Mouse (Mus musculus) midbrain, embryonic 16.5 days (tissue): ENCODE results near the gene Mical2. TPM values are rescaled to one million over a fixed set of nuclear protein-coding genes. Genes with fewer than 3 reads are reported as not detected.

Experiments
- ATAC-seq: fragments of 200-750 bp; cut with Nextera tagmentation; 2 replicates; pipeline ENCODE4 v1.8.0; 2017; ENCODE audit warnings: moderate TSS enrichment
- H3K27ac ChIP-seq: fragments of 300-500 bp; sonication (generic); 2 replicates; pipeline ENCODE4 v1.5.1; 2014; ENCODE audit warnings: mild to moderate bottlenecking, low read length, mixed read lengths
- H3K27me3 ChIP-seq: fragments of 300-500 bp; sonication (generic); 2 replicates; pipeline ENCODE4 v1.6.1; 2014; ENCODE audit warnings: low read depth, low read length, mixed read lengths; ENCODE audit not compliant: control insufficient read depth, insufficient read depth
- H3K36me3 ChIP-seq: fragments of 300-500 bp; sonication (generic); 2 replicates; pipeline ENCODE4 v1.6.1; 2014; ENCODE audit warnings: mild to moderate bottlenecking, low read length, moderate library complexity, mixed read lengths; ENCODE audit not compliant: control insufficient read depth, insufficient read depth
- H3K4me1 ChIP-seq: fragments of 300-500 bp; sonication (generic); 2 replicates; pipeline ENCODE4 v1.6.1; 2014; ENCODE audit warnings: mild to moderate bottlenecking, low read length, mixed read lengths; ENCODE audit not compliant: control insufficient read depth, insufficient read depth
- H3K4me2 ChIP-seq: fragments of 300-500 bp; sonication (generic); 2 replicates; pipeline ENCODE4 v1.6.1; 2014; ENCODE audit warnings: mild to moderate bottlenecking, low read length, mixed read lengths
- H3K4me3 ChIP-seq: fragments of 300-500 bp; sonication (generic); 2 replicates; pipeline ENCODE4 v1.5.1; 2014; ENCODE audit warnings: low read depth, mild to moderate bottlenecking, low read length, moderate library complexity, mixed read lengths
- H3K9ac ChIP-seq: fragments of 300-500 bp; sonication (generic); 2 replicates; pipeline ENCODE4 v1.6.1; 2014; ENCODE audit warnings: low read depth, low read length, mixed read lengths
- H3K9me3 ChIP-seq: fragments of 300-500 bp; sonication (generic); replicated peaks from 2 replicates; pipeline ENCODE4 v1.6.1; 2014; ENCODE audit warnings: mild to moderate bottlenecking, low read length, mixed read lengths; ENCODE audit not compliant: control insufficient read depth, poor library complexity, severe bottlenecking
- WGBS: fragments of 180-500 bp; shearing (Covaris S2); extraction: QIAGEN DNeasy Blood & Tissue Kit; methylation state at CpG from one replicate; pipeline ENCODE4 v1.1.7; 2014; 5-methylcytosine and 5-hydroxymethylcytosine counted together
- polyA plus RNA-seq: library from polyadenylated mRNA; unstranded; fragments of >200 nt; fragmentation: Nextera tagmentation; extraction: Ambion mirVana; gene quantifications from 2 replicates; pipeline ENCODE4 v1.2.1, GENCODE M21; 2015

Mical2 gene
- polyA plus RNA-seq, 1 experiment from 2014 or later = 5.1 TPM

DNA sequence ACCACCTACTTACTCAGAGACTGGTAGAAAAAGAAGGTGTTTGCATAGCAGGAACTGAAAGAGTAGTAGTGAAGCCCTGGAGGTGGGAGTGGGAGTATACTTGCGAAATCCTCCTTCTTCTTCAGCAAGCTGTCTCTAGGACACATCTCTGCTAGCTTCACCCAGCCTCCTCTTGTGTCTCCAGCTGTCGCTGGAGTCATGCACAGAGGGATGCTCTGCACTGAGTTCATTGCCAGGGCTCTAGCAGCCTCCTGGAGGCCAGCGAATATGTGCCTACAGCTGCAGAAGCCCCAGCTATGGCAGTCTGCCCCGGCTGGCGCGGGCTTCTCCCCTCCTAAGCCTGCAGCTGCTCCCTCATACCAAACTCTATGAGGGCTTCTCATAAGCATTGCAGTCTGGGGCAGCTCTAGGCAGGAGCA, 110.6 kb downstream of the Mical2 start:
- Histone ChIP-seq H3K4me1 (peaks cover 3% of the 10 kb centered on the region; the same call in 1 of the 2 replicates), H3K9me3 (no peaks in the 10 kb centered on the region), H3K4me2 (no peak overlapping the region), H3K4me3 (no peak overlapping the region), H3K36me3 (no peaks in the 10 kb centered on the region), H3K9ac (no peak overlapping the region), H3K27me3 (no peaks in the 10 kb centered on the region), H3K27ac (no peak overlapping the region)
- ATAC-seq = no peak
- 78% methylated on average over 6 of the region's 6 CpGs for WGBS

DNA sequence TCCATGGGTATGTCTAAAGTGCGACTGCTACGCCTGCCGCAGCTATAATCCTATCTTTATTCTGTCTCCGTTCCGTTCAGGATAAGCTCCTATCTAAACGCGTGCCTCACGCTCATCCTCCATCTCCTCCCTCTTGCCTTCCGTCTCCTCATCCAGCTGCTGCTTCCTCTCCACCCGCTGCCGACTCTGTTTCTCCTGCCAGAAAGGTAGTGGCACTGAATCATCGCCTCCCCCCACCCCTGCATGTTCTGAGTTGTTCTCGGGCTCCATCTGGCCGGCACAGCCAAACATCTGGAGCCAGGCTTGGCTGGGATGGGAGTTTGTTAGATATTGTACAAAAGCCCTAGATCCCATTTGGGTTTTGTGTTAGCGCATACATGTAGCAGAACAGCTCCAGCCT, 111.1 kb downstream of the Mical2 start:
- Histone ChIP-seq H3K4me2 (no peak overlapping the region), H3K9ac (no peak overlapping the region), H3K27me3 (no peaks in the 10 kb centered on the region), H3K9me3 (no peaks in the 10 kb centered on the region), H3K36me3 (no peaks in the 10 kb centered on the region), H3K4me3 (no peak overlapping the region), H3K4me1 (peaks cover 3% of the 10 kb centered on the region; the same call in 1 of the 2 replicates), H3K27ac (no peak overlapping the region)
- ATAC-seq = no peak
- 61% methylated on average over 15 of the region's 15 CpGs for WGBS

DNA sequence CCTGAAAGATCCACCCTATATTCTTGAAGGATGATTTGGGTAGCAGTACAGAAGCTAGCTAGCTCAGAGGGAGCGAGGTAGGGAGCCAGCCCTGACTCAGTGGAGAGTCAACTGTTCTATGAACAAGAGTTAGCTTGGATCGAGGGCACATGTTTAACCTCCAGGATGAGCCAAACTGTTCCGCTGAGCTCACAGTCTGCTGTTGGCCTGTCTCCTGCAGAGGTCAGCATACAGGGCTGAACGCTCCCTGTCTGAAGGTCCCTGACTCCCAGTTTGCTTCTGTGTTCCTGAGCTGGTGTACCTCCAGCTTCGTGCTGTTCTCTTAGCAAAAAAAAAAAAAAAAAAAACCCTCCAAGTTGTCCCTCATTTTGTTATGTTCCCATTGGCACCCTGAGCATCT, 112.1 kb downstream of the Mical2 start:
- no peaks in the 10 kb centered on the region for H3K36me3 ChIP-seq
- no peak overlapping the region for H3K4me2 ChIP-seq
- ATAC-seq = no peak
- H3K4me3 ChIP-seq = no peak overlapping the region
- peaks cover 3% of the 10 kb centered on the region; the same call in 1 of the 2 replicates for H3K4me1 ChIP-seq
- no peaks in the 10 kb centered on the region for H3K9me3 ChIP-seq
- H3K9ac ChIP-seq = no peak overlapping the region
- no peak overlapping the region for H3K27ac ChIP-seq
- 82% methylated on average over 5 of the region's 5 CpGs for WGBS
- no peaks in the 10 kb centered on the region for H3K27me3 ChIP-seq

DNA sequence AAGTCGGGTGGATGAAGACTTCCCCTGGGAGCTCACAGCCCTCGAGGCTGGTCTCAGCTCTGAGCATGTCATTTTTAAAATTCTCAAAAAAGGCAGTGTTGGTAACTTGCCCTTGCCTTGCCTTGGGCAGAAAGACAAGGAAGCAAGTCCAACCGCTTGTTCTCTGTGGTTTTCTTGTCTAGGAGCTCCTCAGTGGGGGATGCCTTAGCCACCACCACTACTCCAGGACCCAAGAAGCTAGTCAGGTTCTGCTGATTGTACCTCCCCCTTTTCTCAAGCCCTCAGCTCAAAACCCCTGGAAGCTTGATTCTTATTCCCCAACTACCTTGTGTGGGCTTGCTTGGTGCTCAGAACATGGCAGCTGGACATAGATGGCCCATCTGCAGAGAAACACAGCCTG, 115.4 kb downstream of the Mical2 start:
- Histone ChIP-seq H3K27me3 (no peaks in the 10 kb centered on the region), H3K9ac (no peak overlapping the region), H3K27ac (no peak overlapping the region), H3K36me3 (no peaks in the 10 kb centered on the region), H3K4me2 (no peak overlapping the region), H3K4me1 (peaks cover 3% of the 10 kb centered on the region; the same call in 1 of the 2 replicates), H3K4me3 (no peak overlapping the region), H3K9me3 (no peaks in the 10 kb centered on the region)
- WGBS = 68% methylated on average over 3 of the region's 3 CpGs
- no peak for ATAC-seq

DNA sequence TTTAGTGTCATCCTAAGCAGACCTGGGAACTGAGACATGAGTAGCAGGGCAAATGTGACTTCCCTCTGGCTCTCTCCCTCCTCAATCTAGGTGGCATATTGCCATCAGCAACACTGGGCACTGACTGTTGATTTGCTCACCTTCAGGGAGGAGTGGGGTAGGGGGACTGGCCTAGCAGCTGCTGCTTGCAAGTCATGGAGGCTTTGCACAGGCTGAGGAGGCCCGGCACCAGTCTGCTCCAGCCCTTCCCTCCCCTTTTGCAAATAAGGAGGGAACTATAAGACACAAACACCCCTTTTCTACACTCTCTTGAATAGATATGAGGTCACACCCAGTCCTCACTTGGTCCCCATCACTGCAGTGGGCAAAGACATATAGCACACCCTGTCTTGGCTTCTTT, 120.0 kb downstream of the Mical2 start:
- Histone ChIP-seq H3K4me3 (no peak overlapping the region), H3K4me1 (no peaks in the 10 kb centered on the region), H3K27ac (no peak overlapping the region), H3K9ac (no peak overlapping the region), H3K27me3 (no peaks in the 10 kb centered on the region), H3K9me3 (no peaks in the 10 kb centered on the region), H3K4me2 (no peak overlapping the region), H3K36me3 (no peaks in the 10 kb centered on the region)
- 79% methylated on average over 1 of the region's 1 CpGs for WGBS
- no peak for ATAC-seq

DNA sequence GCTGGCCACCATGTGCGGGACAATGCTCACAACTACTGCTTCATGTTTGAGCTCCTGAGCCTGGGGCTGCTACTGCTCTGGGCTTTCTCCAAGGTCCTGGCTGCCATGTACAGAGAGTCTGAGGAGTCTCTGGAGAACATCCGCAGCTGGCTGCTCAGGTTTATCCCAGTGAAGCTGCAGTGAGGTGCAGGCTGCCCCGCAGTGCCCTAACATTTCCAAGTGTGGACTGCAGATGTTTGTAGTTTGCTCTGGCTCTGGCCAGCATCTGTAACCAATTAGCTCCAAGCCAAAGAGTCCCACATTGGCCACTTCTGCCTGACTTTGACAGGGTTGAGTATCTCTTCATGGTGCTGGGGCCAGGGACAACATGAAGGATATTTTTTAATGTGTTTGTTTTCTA, 125.9 kb downstream of the Mical2 start:
- no peaks in the 10 kb centered on the region for H3K27me3 ChIP-seq
- H3K36me3 ChIP-seq = no peaks in the 10 kb centered on the region
- no peak overlapping the region for H3K4me3 ChIP-seq
- H3K27ac ChIP-seq = no peak overlapping the region
- no peak for ATAC-seq
- H3K4me1 ChIP-seq = peaks cover 8% of the 10 kb centered on the region
- H3K4me2 ChIP-seq = no peak overlapping the region
- H3K9ac ChIP-seq = no peak overlapping the region
- no peaks in the 10 kb centered on the region for H3K9me3 ChIP-seq
- 88% methylated on average over 3 of the region's 3 CpGs for WGBS

DNA sequence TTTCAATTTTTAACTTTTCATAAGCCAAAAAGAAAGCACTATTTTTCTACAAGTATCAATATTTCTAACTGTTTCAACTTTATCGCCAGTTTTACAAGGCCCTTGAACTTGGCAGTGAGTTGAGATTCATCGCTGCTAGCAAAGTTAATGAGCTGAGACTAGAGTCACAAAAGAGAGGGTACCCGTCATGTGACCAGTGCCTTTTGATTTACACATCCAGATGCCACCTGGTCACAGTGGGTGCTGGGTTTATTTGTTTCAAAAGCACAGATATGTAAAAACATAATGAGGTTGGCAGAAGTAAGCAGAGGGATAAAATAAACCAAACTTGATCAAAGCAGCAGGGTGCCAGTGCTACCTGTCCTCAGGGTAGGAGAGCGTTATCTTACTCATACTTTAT, 126.3 kb downstream of the Mical2 start:
- no peaks in the 10 kb centered on the region for H3K9me3 ChIP-seq
- H3K9ac ChIP-seq = no peak overlapping the region
- H3K36me3 ChIP-seq = no peaks in the 10 kb centered on the region
- 58% methylated on average over 4 of the region's 4 CpGs for WGBS
- no peak overlapping the region for H3K4me2 ChIP-seq
- no peaks in the 10 kb centered on the region for H3K27me3 ChIP-seq
- H3K4me1 ChIP-seq = peaks cover 8% of the 10 kb centered on the region
- H3K4me3 ChIP-seq = no peak overlapping the region
- no peak overlapping the region for H3K27ac ChIP-seq
- no peak for ATAC-seq

DNA sequence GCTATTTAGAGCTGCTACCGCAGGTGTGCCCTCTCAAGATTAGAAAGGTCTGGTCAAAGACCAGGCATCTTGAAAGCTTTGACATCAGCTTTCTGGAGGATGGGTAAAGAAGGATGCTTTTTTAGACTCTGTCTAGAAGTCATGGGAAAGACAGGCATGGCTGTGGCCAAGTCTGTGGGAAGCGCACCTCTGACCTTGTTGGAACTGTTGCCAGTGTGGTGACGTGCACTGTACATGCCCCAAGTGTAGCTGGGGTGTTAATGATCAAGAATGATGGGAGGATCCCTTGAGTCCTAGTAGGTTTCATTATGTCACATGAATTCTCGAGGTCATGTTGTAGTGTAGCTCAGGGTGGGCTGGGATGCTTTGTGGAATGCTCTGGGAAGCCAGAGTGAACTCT, 127.4 kb downstream of the Mical2 start:
- H3K9ac ChIP-seq = no peak overlapping the region
- ATAC-seq = no peak
- no peak overlapping the region for H3K27ac ChIP-seq
- H3K4me2 ChIP-seq = no peak overlapping the region
- 74% methylated on average over 4 of the region's 4 CpGs for WGBS
- no peaks in the 10 kb centered on the region for H3K9me3 ChIP-seq
- H3K36me3 ChIP-seq = no peaks in the 10 kb centered on the region
- no peak overlapping the region for H3K4me3 ChIP-seq
- H3K4me1 ChIP-seq = peaks cover 8% of the 10 kb centered on the region
- H3K27me3 ChIP-seq = no peaks in the 10 kb centered on the region

DNA sequence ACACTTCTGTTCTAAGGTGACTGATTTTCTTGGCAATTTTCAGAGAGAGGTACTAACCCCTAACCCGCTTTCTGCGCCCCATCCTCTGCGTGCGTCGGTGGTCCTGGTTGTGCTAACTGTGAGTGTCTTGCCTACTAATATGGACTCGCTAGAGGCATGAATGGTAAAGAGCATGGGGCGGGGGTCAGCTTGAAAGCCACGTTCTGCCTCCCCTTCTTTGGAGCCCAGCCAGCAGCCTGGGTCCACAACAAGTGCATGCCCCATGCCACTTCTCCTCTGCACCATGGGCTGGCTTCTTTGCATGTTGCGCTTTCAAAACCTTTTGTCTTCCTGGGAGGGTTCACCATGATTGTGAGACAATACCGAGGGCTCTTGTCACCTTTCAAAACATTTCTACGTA, 128.3 kb downstream of the Mical2 start:
- no peaks in the 10 kb centered on the region for H3K36me3 ChIP-seq
- no peaks in the 10 kb centered on the region for H3K27me3 ChIP-seq
- WGBS = 44% methylated on average over 11 of the region's 11 CpGs
- no peak overlapping the region for H3K27ac ChIP-seq
- no peak overlapping the region for H3K4me3 ChIP-seq
- ATAC-seq = no peak
- H3K9ac ChIP-seq = no peak overlapping the region
- no peak overlapping the region for H3K4me2 ChIP-seq
- peaks cover 8% of the 10 kb centered on the region for H3K4me1 ChIP-seq
- no peaks in the 10 kb centered on the region for H3K9me3 ChIP-seq
